Mouse (Mus musculus) small intestine, adult 2 months (tissue): ENCODE data around the gene Anxa8. TPM values are rescaled to one million over a fixed set of nuclear protein-coding genes. Genes with fewer than 3 reads are reported as not detected.

ENCODE experiments used
- H3K27ac ChIP-seq: fragments of 200-500 bp; 2 replicates; pipeline ENCODE4 v1.5.1; 2012; ENCODE audit warnings: low read depth, low read length, control low read depth, inconsistent platforms; ENCODE audit not compliant: insufficient read depth
- H3K27me3 ChIP-seq: fragments of 200-500 bp; 2 replicates; pipeline ENCODE4 v1.6.1; 2012; ENCODE audit warnings: mild to moderate bottlenecking, moderate library complexity, low read length, inconsistent platforms; ENCODE audit not compliant: control insufficient read depth, insufficient read depth
- H3K36me3 ChIP-seq: fragments of 200-500 bp; 2 replicates; pipeline ENCODE4 v1.6.1; 2012; ENCODE audit warnings: mild to moderate bottlenecking, low read length, control low read depth, inconsistent platforms; ENCODE audit not compliant: control insufficient read depth, insufficient read depth
- H3K4me1 ChIP-seq: fragments of 200-500 bp; 2 replicates; pipeline ENCODE4 v1.6.1; 2012; ENCODE audit warnings: low read length, inconsistent platforms, mixed read lengths; ENCODE audit not compliant: control insufficient read depth, insufficient read depth, insufficient read length
- H3K4me3 ChIP-seq: fragments of 200-500 bp; 2 replicates; pipeline ENCODE4 v1.5.1; 2012; ENCODE audit warnings: low read depth, mild to moderate bottlenecking, control low read depth, inconsistent platforms, low read length, moderate library complexity
- CTCF ChIP-seq: fragments of 200-500 bp; IDR thresholded peaks from 2 replicates; pipeline ENCODE4 v1.5.1; 2012; ENCODE audit warnings: low read depth, mild to moderate bottlenecking, control low read depth, inconsistent platforms, low read length, moderate library complexity, mixed read lengths; ENCODE audit not compliant: insufficient replicate concordance, insufficient read length; ENCODE audit errors: extremely low read depth
- POLR2A ChIP-seq: fragments of 200-500 bp; IDR thresholded peaks from 2 replicates; pipeline ENCODE4 v1.6.1; 2012; ENCODE audit warnings: low read depth, mild to moderate bottlenecking, control low read depth, inconsistent platforms, low read length, moderate library complexity
- WGBS: fragments of 180-500 bp; shearing (Covaris S2); methylation state at CpG from one replicate; pipeline ENCODE4 v1.1.7; 2018; 5-methylcytosine and 5-hydroxymethylcytosine counted together
- polyA plus RNA-seq: library from polyadenylated mRNA; depleted of rRNA; stranded (reverse); fragments of >200 nt; gene quantifications from 2 replicates; pipeline ENCODE4 v1.2.3, GENCODE M21; 2012

The Anxa8 gene
- polyA plus RNA-seq, 1 experiment: 0.11 TPM

- Histone ChIP-seq H3K4me1 (no peaks in the 10 kb centered on the region), H3K27me3 (no peaks in the 10 kb centered on the region), H3K36me3 (no peaks in the 10 kb centered on the region), H3K27ac (no peak overlapping the region), H3K4me3 (no peak overlapping the region)
- TF ChIP-seq POLR2A: no peak
- no peak for TF ChIP-seq CTCF
- 89% methylated on average over 4 of the region's 4 CpGs for WGBS
Observed at GRCm38 (mm10) chr14:34114311-34114710, 28.5 kb downstream of the Anxa8 start.

- no peaks in the 10 kb centered on the region for H3K4me1 ChIP-seq
- no peak overlapping the region for H3K27ac ChIP-seq
- WGBS: 73% methylated on average over 7 of the region's 7 CpGs
- H3K4me3 ChIP-seq: no peak overlapping the region
- TF ChIP-seq CTCF: no peak
- TF ChIP-seq POLR2A: no peak
- H3K27me3 ChIP-seq: no peaks in the 10 kb centered on the region
- H3K36me3 ChIP-seq: no peaks in the 10 kb centered on the region
Observed at GRCm38 (mm10) chr14:34119046-34119723, 33.4 kb downstream of the Anxa8 start.

- H3K36me3 ChIP-seq: no peaks in the 10 kb centered on the region
- H3K27ac ChIP-seq: no peak overlapping the region
- no peaks in the 10 kb centered on the region for H3K4me1 ChIP-seq
- H3K27me3 ChIP-seq: no peaks in the 10 kb centered on the region
- H3K4me3 ChIP-seq: no peak overlapping the region
- 76% methylated on average over 12 of the region's 12 CpGs for WGBS
- TF ChIP-seq CTCF (no peak), POLR2A (no peak)
Observed at GRCm38 (mm10) chr14:34120016-34120910, 34.5 kb downstream of the Anxa8 start.

- no peak overlapping the region for H3K27ac ChIP-seq
- no peaks in the 10 kb centered on the region for H3K36me3 ChIP-seq
- no peaks in the 10 kb centered on the region for H3K27me3 ChIP-seq
- no peaks in the 10 kb centered on the region for H3K4me1 ChIP-seq
- TF ChIP-seq CTCF (no peak), POLR2A (no peak)
- 96% methylated on average over 3 of the region's 3 CpGs for WGBS
- no peak overlapping the region for H3K4me3 ChIP-seq
Observed at GRCm38 (mm10) chr14:34120923-34121351, 35.2 kb downstream of the Anxa8 start.

- Histone ChIP-seq H3K27ac (no peak overlapping the region), H3K4me1 (no peaks in the 10 kb centered on the region), H3K4me3 (no peak overlapping the region), H3K27me3 (no peaks in the 10 kb centered on the region), H3K36me3 (no peaks in the 10 kb centered on the region)
- 96% methylated on average over 4 of the region's 4 CpGs for WGBS
- TF ChIP-seq POLR2A: no peak
- no peak for TF ChIP-seq CTCF
Observed at GRCm38 (mm10) chr14:34121691-34122090, 35.9 kb downstream of the Anxa8 start.

GRCm38 (mm10) chr14:34131216-34131615 is 45.4 kb downstream of the Anxa8 start:
- TF ChIP-seq CTCF (no peak), POLR2A (no peak)
- 68% methylated on average over 6 of the region's 6 CpGs for WGBS

GRCm38 (mm10) chr14:34135391-34135790 is 49.6 kb downstream of the Anxa8 start:
- TF ChIP-seq POLR2A: no peak
- TF ChIP-seq CTCF: no peak
- Histone ChIP-seq H3K36me3 (no peaks in the 10 kb centered on the region), H3K4me3 (no peak overlapping the region), H3K27ac (no peak overlapping the region), H3K27me3 (no peaks in the 10 kb centered on the region), H3K4me1 (no peaks in the 10 kb centered on the region)

More at GRCm38 (mm10) chr14:34131216-34131615, 45.4 kb downstream of the Anxa8 start:
- Histone ChIP-seq H3K27ac (no peak overlapping the region), H3K4me1 (no peaks in the 10 kb centered on the region), H3K4me3 (no peak overlapping the region), H3K27me3 (no peaks in the 10 kb centered on the region), H3K36me3 (no peaks in the 10 kb centered on the region)
